Mouse (Mus musculus) embryo, embryonic 10.5 days (tissue): ENCODE measurements around the gene Med20.
"Not testable (repeated sequence)": the region's sequence is repeated elsewhere in the genome, so short reads cannot be mapped to it uniquely, and the experiment has no call there.

Experiments
- DNase-seq: peaks from one replicate; pipeline ENCODE4 v3.0.0-alpha.2; 2015; ENCODE audit warnings: low spot score

Gene Med20

GRCm38 (mm10) chr17:47596839-47597164 is 14.6 kb upstream of the Med20 start:
- no peak for DNase-seq

GRCm38 (mm10) chr17:47597261-47597660 is 14.1 kb upstream of the Med20 start:
- DNase-seq = no peak

- peak; percentile 75 for DNase-seq
These were observed 13.4 kb upstream of the Med20 start for GRCm38 (mm10) chr17:47597838-47598579.

- not testable (repeated sequence) for DNase-seq
These were observed 12.6 kb upstream of the Med20 start for GRCm38 (mm10) chr17:47598580-47599304.

DNA sequence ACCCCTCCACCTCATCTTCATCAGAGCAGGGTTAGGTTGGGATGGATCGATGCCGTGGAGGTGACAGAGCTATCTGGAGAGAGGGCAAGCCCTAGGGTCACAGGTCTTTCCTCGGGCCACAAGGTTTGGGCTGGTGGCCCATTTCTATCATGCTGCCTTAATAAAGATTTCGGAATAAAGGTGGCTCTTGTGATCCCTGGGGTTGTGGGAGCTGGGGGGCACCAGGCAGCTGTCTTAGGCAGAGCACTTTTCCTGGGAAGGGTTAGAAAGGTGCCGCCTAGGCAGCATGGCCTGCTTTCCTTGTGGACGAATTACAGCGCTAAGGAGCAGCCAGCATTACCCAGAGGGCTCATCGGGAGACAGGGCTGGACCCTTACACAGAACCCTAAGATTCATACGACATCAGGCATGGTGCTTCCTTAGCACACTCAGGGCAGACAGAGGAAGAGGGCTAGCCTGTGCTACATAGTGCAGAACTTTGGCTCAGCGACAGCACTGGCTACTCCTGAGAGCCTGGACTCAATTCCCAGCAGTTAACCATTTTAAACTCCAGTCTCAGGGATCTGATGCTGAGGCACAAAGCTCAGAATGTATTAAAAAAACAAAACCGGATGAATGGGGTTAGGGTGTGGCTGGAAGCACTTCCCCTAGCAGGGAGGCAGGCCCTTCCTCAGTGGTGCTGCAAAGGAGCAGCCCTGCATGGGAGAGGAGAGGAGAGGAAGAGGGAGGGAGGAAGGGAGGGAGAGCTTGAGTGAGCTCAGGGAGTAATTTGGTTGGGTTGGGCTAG is 11.7 kb upstream of the Med20 start:
- peak; percentile 5 for DNase-seq

GRCm38 (mm10) chr17:47600601-47601388 is 10.6 kb upstream of the Med20 start:
- no peak for DNase-seq

DNA sequence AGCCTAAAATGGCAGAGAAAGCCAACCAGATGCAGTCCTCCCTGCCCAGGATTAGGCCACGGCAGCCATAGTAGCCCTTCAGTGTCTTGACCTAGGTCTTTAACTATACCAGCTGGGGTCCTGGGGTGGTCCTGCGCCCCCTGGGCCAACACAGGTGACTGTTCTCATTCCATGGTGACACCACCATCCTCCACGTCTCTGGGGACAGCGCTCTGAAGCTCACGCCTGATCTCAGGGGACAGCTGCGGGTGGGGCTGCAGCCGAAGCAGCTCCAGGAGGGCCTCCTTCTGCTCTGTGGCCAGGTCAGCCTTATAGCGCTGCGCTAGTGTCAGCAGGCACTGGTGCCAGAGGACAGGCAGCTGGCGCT is 10.0 kb upstream of the Med20 start:
- DNase-seq = no peak

- DNase-seq = no peak
These were observed 9.1 kb upstream of the Med20 start for GRCm38 (mm10) chr17:47602289-47602688.

- peak; percentile 31 for DNase-seq
These were observed 5.2 kb upstream of the Med20 start for GRCm38 (mm10) chr17:47606220-47606619.

GRCm38 (mm10) chr17:47609182-47609581 is 2.2 kb upstream of the Med20 start:
- no peak for DNase-seq

- no peak for DNase-seq
These were observed 240 bp downstream of the Med20 start for GRCm38 (mm10) chr17:47611661-47611982.

- peak; percentile 12 for DNase-seq
These were observed 2.6 kb downstream of the Med20 start for GRCm38 (mm10) chr17:47614018-47614417.

GRCm38 (mm10) chr17:47616119-47616518 is 4.7 kb downstream of the Med20 start:
- DNase-seq = no peak

GRCm38 (mm10) chr17:47616652-47617051 is 5.3 kb downstream of the Med20 start:
- no peak for DNase-seq

DNA sequence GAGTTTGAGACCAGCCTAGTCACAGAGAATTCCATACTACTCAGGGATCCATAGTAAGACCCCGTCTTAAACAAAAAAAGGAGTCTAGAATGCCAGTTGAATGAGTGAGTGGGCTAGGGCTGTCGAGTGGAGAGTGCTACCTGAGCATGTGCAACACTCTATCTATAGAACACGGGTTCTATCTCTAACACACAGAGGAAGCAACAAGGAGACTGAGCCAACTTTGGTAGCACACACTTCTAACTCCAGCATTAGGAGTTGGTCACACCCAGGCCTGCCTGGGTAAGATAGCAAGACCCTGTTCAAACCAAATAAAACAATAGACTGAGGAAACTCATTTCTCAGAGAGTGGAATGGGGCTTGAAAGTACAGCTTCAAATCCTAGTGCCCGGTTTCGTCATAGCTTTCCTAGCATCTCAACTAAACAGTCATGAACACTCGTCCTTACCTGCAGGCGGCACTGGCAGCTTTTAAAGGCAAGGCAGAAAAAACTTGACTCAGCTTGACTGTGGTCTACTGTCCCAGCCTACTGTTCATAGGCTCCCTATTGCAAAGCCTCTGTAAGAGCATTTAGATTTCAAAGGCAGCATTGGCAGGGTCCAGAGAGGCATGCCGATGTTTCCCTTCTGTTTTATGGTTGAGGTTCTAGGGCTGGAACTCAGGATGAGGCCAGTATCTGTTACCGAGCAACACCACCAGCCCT is 6.4 kb downstream of the Med20 start:
- DNase-seq = no peak

DNA sequence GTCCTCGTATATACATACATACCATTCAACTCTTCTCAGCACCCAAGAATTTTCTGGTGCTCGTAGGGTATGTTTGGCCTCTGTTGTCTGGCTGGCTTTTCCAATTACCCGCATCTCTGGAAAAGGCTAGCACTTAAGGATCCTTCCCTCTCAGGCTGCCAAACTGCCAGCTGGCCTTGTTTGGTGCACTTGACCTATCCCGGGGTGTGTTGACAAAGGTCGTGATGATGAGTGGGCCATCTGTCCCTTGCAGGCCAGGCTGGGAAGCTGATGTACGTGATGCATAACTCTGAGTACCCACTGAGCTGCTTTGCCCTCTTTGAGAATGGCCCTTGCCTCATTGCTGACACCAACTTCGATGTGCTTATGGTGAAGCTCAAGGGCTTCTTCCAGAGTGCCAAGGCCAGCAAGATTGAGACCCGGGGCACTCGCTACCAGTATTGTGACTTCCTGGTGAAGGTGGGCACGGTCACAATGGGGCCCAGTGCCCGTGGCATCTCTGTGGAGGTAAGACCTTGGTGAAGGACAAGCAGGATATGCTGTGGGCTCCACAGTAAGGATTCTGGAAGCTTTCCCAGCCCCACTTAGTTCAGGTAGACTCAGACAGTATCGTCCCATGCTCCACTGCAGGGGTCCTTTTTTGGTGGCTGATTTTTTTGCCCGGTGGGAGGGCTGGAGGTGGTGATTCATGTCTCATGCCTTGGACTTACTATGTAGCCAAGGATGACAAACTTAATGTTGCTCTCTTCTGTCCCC is 7.4 kb downstream of the Med20 start:
- no peak for DNase-seq

DNA sequence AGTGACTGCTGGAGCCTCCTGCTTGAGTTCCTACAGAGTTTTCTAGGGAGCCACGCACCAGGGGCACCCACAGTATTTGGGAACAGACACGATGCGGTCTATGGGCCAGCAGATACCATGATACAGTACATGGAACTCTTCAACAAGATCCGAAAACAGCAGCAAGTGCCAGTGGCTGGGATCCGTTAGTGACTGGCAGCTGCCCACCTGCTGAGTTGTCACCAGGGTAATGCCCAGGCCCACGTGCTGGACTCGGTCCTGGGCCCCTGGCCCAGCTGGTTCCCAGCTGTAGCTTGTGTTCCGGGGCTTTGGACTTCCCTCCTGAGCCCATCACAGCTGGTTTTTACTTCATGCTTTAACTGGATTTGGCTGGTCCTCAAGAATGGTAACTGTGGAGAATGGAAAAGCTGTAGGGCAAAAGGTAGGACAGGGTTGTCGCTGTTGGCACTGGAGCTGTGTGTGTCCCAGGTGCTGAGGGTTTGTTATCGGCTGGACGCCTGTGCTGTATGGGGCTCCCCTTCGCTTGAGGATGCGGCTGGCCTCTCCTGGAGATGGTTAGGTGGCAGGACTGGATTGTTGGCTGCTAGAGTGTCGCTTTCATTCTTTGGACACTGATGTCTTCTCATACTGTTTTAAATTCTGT is 11.7 kb downstream of the Med20 start:
- no peak for DNase-seq

DNA sequence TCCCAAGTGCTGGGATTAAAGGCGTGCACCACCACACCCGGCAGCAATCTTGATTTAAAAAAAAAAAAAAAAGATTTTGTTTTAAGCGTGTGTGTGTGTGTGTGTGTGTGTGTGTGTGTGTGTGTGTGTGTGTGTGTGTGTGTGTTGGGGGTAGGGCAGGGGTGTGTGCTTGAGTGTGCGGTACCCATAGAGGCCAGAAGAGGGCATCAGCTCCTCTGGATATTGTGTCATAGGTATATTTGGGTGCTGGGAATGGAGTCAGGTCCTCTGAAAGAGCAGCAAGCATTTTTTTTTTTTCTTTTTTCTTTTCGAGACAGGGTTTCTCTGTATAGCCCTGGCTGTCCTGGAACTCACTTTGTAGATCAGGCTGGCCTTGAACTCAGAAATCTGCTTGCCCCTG is 13.2 kb downstream of the Med20 start:
- not testable (repeated sequence) for DNase-seq

GRCm38 (mm10) chr17:47625088-47625487 is 13.7 kb downstream of the Med20 start:
- no peak for DNase-seq

DNA sequence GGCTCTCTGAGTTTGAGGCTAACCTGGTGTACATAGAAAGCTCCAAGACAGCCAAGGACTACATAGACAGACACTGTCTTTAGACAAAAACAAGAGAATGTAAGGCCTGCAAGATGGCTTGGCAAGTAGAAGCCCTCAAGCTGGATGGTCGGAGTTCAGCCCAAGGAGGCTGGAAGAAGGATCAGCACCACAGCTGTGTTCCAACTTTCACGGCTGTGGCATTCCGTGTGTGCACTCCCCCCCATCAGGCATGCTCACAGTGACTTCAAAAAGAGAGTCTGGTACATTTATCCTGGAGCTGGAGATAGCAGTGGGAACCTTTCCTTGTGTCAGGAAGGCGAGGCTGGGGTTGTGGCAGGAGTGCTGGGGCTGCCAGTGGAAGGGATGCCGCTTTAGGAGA is 14.6 kb downstream of the Med20 start:
- no peak for DNase-seq
